Mouse (Mus musculus): ENCODE results near the gene Ddx27.

The Ddx27 gene

DNA sequence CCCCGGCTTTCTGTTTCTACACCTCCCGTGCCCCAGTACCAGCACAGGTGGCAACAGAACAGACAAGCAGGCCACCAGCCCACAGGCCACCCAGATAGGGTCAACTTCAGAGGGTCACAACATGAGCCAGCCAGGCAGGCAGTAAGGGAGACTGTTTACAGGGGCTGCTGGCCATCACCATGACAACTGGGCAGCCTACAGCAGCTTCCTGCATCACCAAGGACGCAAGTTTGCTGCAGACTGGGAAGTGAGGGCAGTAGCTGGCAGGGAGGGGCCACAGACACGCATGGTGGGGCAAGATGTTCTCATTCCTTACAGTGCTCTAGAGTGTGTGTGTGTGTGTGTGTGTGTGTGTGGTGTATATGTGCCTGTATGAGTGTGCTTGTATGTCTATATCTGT lies 66.6 kb downstream of the Ddx27 start:
- DNase-seq (ENCODE audit: low spot score in 2 of 2), result peak; percentile 50 to 74

All from natural killer cell, adult 2 months (primary cell).